Mouse (Mus musculus) monocyte, adult 59 days (primary cell): ENCODE measurements around the gene Parg. TPM values are rescaled to one million over a fixed set of nuclear protein-coding genes. Genes with fewer than 3 reads are reported as not detected.

Experiments used
- total RNA-seq, 2 experiments: library from RNA; stranded (reverse); gene quantifications; one replicate each; pipeline ENCODE4 v1.2.4; 2023

Gene Parg
- total RNA-seq: 10 to 100 TPM; 37.2 to 37.8 TPM

DNA sequence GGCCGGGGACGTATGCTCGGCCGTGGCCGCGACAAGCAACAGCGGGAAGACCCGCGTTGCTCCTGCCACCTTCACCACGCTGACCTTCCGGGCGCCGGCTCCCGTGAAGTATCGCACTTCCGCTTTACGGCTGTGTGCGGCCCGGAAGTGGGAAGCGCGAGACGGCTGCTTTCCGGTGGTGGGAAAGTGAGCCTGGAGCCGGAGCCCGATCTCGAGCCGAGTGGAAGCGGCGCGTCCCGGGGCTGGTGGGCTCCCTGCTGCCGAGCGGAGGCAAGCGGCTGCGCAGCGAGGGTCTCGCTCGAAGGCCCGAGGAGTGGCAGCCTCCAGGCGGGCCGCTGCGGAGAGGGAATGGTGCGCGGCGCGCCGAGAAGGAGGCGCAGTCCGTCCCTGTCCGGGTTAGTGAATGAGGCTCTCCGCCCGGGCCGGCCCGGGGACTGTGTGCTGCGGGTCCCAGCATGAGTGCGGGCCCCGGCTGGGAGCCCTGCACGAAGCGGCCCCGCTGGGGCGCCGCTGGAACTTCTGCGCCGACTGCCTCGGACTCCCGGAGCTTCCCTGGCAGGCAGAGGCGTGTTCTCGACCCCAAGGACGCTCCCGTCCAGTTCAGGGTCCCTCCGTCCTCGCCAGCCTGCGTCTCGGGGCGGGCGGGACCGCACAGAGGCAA, at the start of gene Parg, which contains the start of gene Timm23:
Gene Parg (plus strand): TSS at position 159 of the 661 bp plus-strand sequence.
Gene Timm23 (minus strand): TSS at position 108 of the 661 bp plus-strand sequence.

DNA sequence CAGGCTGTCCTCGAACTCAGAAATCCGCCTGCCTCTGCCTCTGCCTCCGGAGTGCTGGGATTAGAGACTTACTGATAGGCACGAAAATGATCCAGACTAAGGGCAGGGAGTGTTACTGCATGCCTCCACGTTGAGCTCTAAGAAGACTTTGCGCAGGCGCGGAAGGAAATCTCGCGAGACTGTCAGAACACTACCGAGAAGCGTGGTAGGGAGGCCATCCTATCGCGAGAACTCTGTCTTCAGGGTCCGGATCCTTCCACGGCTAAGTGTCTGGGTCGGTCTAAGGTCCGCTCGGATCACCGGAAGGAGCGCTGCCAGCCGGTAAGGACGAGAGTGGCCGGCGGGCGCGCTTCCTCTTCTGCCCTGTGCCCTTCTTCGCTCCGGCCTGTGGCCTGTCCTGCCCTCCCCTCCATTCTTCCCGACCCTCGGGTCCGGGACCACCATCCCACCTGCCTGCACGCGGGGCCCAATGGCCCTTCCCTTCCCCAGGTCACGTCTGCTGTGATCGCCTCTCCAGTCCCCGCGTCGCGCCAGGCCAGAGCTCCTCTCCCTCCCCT, 42.0 kb upstream of the Parg start, which contains the start of gene Ncoa4:
Gene Ncoa4 (plus strand): TSS at position 176 of the 557 bp plus-strand sequence.

DNA sequence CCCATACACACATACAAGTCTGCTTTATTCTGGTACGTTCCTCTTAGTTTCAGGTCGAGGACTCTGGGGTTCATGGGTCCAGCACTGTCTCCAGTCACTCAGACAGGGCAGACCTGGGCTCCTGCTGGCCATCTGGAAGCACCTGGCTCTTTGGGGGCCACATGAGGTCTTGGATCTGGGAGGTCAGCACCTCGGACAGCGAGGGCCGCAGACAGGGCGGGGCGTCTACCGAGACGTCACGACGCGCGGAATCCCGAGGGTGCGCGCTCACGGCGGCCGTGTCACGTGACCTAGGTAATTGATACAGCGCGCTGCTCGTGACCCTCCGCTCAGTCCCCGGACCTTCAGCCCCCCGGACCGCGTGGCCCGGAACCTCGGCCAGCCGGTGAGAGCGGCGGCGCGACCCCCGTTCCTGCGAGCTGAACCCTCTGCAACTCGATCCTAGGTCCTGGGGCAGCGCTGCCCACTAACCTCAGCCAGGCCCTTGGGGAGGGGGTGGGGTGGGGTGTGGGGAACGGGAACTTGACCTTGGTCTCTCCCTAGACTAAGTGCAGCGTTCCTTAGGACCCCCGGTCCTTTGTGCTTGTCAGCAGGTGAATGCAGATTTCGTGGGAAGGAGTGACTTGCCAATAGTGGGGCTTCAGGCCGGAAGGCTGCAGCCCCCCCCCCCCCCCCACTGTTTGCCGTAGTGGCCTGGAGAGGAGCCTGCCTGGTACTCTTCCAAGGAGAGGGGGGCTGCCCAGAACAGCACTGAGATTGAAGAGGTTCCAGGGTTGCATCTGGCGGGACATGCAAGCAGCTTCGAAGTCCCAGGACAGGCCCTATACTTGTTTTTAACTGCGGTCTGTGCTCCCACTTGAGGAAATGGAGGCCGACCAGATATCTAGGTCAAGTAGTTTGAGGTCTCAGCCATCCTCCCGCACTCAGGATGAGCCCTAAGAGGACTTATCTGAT, 120.3 kb downstream of the Parg start, which contains the start of gene Ogdhl:
Gene Ogdhl (plus strand): TSS at position 288 of the 954 bp plus-strand sequence.

Other genes starting within 250 kb of the Parg start
- under 1 TPM; 0.12 to 0.13 TPM for gene Galnt15, start 173.0 kb upstream of the Parg start, total RNA-seq
- 1 to 10 TPM; 2.4 to 8.7 TPM for gene Oxnad1, start 116.6 kb upstream of the Parg start, total RNA-seq
- 10 to 100 TPM; 56.0 to 69.0 TPM for gene Dph3, start 116.2 kb upstream of the Parg start, total RNA-seq
- not detected for gene Msmb, start 59.9 kb upstream of the Parg start, total RNA-seq
- gene Ncoa4, start 42.1 kb upstream of the Parg start, total RNA-seq: 100 to 1,000 TPM; 132 to 150 TPM
- 10 to 100 TPM; 64.0 to 74.5 TPM for gene Timm23, start 51 bp upstream of the Parg start, total RNA-seq
- gene Ogdhl, start 120.1 kb downstream of the Parg start, total RNA-seq: not detected
- gene 1700024G13Rik, start 186.4 kb downstream of the Parg start, total RNA-seq: not detected